Mouse (Mus musculus) lung, postnatal 4 days (tissue): Measurements from ENCODE around the gene Med10.

Experiments
- DNase-seq, 2 experiments: peaks; one replicate each; pipeline ENCODE4 v3.0.0; 2021

The Med10 gene

GRCm38 (mm10) chr13:69802095-69802494 lies at the start of gene Med10:
Gene Med10 (plus strand): TSS chr13:69802395.
- DNase-seq = no peak

- DNase-seq = no peak
Observed at GRCm38 (mm10) chr13:69752875-69753274, 49.3 kb upstream of the Med10 start.

GRCm38 (mm10) chr13:69758979-69759378 lies 43.2 kb upstream of the Med10 start:
- DNase-seq = no peak

DNA sequence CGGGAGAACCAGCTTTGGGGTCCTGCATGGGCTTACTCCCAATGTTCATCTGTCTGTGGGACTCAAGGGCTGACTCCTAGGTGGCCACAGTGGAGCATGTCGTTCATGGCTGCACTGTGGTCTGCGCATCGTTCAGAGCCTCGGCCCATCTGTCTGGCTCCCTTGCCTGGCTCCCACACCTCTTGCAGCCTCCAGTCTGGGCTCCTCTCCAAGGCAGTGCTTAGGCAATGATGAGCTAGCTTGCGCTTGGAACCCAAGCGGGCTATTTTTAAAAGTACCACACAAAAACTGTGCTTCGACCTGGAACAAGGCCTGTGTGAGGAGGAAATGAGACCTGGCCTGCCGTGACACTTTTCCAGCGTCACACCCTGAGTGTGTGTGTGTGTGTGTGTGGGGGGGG lies 40.8 kb upstream of the Med10 start:
- peak; percentile 39 to 63 for DNase-seq

- DNase-seq = no peak
Observed at GRCm38 (mm10) chr13:69764646-69765045, 37.5 kb upstream of the Med10 start.

DNA sequence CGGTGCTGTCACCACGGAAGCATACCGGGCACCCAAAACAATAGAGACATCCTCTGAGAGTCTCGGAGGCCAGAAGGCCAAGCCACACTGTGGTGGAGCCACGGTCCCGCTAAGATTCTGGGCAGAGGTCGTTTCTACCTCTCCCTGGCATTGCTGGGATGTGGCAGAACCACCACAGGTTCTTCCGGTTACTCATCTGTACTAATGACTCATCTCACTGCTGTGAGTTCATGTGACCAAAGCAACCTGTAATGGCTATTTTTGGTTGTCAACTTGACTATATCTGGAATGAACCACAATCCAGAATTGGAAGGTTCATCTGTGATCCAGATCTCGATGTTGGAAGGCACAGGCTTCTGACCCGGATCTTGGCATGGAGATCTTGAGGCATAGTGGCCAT lies 34.0 kb upstream of the Med10 start:
- no peak for DNase-seq

GRCm38 (mm10) chr13:69770538-69771456 lies 31.4 kb upstream of the Med10 start:
- no peak for DNase-seq

GRCm38 (mm10) chr13:69772358-69772757 lies 29.8 kb upstream of the Med10 start:
- DNase-seq = no peak

DNA sequence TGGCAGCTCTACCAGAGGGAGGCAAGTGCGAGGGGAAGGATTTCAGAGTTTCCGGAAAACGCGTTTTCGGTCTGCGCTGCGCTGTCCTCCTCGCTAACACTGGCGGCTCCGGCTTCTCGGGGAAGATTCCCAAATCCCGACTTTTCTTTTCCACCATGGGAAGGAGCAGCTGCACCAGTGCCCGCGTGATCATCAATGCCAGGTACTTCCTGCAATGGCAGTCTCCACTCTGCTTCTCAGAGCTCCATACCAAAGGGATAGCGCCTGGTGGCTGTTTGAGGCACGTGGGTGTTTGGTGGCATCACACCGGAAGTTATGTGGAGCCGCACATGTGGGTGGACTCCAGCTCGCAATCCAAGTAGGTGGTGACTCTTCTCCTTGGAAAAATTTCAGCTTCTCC lies 24.0 kb upstream of the Med10 start:
- no peak for DNase-seq

- DNase-seq = no peak
Observed at GRCm38 (mm10) chr13:69788704-69789103, 13.5 kb upstream of the Med10 start.

DNA sequence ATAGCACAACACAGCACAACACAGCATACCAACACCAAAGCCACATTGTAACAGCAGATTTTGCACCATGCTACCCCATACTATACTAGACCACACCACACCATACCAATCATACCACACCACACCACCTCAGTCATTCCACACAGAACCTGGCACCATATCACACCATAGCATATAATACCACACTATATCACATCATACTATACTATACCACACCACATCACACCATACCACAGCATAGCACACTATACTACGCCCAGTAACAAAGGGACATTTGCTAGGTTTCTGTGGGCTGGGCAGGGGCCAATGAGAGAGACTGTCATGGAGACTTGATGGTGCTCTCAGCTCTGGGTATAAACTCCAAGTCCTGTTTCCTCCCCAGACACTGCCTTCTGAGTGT lies 10.4 kb upstream of the Med10 start:
- DNase-seq = no peak

DNA sequence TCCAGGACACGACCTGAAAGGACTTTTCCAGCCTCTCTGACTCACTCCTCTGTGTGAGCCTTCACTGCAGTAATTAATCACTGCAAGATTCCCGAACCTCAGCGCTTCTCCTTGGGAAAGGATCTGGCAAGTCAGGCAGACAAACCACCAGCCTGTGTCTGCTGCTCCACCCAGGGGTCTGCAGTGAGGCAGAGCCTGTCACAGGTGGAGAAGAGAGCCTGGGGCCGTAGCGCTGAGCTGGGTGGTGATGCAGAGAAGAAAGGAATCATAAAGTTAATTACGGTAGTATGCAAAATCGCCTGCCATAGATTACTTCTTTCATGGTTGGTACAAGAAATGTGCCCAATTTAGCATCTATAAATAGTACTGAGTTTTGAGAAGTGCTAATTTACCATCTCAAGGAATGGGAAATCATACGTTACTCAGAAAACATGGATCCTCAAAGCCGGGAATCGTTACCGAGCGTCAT lies 9.6 kb upstream of the Med10 start:
- no peak for DNase-seq

GRCm38 (mm10) chr13:69794808-69795207 lies 7.4 kb upstream of the Med10 start:
- no peak for DNase-seq

- peak; percentile 87 to 91 for DNase-seq
Observed at GRCm38 (mm10) chr13:69809681-69810611, 7.8 kb downstream of the Med10 start.

DNA sequence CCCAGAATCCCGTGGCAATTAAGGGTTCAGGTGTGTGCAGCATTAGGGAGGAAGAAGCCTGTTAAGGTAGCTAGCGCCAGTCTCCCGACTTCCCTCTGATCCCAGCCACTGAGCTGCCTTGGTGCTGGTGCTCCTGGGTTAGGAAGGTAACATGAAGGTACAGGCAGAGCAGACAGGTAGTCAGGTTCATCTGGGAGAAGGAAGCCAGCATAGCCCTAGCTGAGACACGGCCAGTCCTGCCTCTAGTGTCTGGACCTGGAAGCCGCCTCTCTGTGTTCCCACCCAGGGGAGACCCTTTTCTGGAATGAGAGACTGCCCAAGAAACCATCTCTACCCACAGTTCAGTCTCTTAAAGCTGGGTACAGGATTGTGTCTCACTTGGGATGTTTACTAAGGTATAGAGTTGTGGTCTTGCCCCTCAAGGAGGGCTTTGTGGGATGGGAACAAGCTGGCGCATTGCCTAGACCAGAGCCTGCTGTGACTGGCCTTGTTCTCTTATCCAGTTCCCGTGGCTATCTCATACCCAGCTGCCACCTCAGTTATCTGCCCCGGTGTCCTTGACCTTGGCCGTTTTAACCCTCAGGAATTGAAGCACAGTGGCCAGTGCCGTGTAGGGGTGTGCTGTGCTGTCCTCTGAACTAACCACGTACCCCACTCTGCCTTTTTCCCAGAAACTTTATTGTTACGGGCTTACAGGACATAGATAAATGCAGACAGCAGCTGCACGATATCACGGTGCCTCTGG lies 8.9 kb downstream of the Med10 start:
- no peak for DNase-seq

- DNase-seq = no peak
Observed at GRCm38 (mm10) chr13:69813870-69814269, 11.7 kb downstream of the Med10 start.

- DNase-seq = no peak
Observed at GRCm38 (mm10) chr13:69818306-69818705, 16.1 kb downstream of the Med10 start.

GRCm38 (mm10) chr13:69821169-69821822 lies 19.1 kb downstream of the Med10 start:
- no peak for DNase-seq

DNA sequence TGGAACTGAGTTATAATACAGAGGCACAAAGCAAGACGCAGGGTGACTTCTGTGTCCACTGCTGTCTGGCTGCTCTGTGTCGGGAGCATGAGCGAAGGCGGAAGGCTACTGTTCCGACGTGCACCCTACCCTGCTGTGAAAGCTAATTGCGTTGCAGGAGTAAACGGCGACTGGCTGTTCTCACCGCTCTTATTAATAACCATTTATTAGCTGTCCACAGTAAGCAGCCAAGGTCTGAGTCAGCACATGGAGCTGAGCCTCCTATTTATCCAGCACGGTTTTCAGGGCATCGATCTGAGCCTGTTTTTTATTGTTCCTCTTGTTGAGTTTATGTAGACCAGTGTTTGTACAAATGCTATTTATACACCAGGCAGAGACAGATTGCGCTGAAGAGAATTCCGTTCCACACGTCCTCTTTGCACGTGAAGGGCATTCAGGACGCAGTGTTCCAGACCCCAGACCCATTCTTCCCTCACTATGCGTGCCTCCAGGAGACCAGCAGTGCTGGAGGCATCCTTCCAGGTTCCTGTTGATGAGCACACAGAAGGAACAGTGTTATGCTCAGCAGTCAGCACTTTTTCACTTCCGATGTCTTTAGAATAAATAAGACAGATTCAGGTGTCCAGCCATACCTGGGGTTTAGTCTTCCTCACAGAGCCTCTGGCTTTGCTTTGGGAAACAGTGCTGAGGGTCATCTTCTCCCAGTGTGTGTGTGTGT lies 21.9 kb downstream of the Med10 start:
- DNase-seq = no peak

DNA sequence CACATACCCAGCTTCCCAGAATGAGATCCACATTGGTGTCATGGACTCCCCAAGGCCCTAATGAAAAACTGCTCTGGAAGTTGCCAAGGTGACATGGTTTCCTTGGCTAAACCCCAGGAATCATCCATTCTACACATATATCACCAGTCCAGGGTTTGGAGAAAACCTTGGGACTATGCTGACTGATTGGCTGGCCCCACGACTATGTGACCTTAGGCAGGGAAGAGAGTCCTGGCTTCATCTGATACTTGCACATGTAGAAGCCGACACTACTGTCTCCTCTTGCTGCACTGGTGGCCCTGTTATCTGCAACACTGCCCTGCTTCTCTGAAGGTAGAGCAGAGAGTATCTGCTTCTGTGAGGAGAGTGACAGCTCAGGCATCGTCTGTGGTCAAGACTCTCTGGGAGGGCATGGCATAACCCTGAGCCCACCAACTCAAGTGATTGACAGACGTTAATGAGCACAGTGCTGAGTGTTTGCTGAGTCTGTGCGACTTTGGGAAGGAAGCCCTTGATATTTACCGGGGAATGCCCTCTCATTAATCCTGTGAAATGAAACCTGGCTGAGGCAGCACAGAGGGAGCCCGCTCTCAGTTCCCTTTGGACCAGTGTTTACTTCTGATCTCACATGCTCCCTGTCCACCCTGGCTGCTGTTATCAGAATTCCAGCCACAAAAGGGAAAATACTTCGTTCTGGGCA lies 23.4 kb downstream of the Med10 start:
- no peak for DNase-seq

GRCm38 (mm10) chr13:69830606-69831005 lies 28.4 kb downstream of the Med10 start:
- DNase-seq = no peak
